Comparison of ENCODE assay signal across 8 mouse cellular contexts in genomic region chr4:129585773-129586172, GRCm38 (mm10). TPM values are rescaled to one million over a fixed set of nuclear protein-coding genes. Genes with fewer than 3 reads are reported as not detected.
A peak's percentile ranks its signal among the peaks of the same experiment; 100 is the strongest.
DNase-seq lines count a peak whose midpoint lies in the region; ATAC-seq and TF ChIP-seq lines count a peak whose summit lies in the region.

No protein-coding gene starts in this region.

- H3K27ac ChIP-seq in forebrain, embryonic 13.5 days: no peak overlapping the region
- H3K27ac ChIP-seq in forebrain, embryonic 12.5 days: no peak overlapping the region
- peak overlapping the region; percentile 80 for H3K27ac ChIP-seq in kidney, postnatal 0 days
- no peak overlapping the region for H3K27ac ChIP-seq in hindbrain, embryonic 15.5 days (replicated peaks)
- peak overlapping the region; percentile 81 for H3K27ac ChIP-seq in liver, embryonic 15.5 days (replicated peaks)

- no peak for ATAC-seq in forebrain, embryonic 13.5 days
- ATAC-seq in forebrain, embryonic 12.5 days (ENCODE audit: low FRiP score): no peak
- no peak for ATAC-seq in kidney, postnatal 0 days (replicated peaks; ENCODE audit: low FRiP score, low read depth)
- no peak for ATAC-seq in hindbrain, embryonic 15.5 days (ENCODE audit: low FRiP score, low read depth)
- ATAC-seq in liver, embryonic 15.5 days (ENCODE audit: insufficient read depth): peak; percentile 49

- no peak for TF ChIP-seq CTCF in kidney, postnatal 0 days (IDR thresholded peaks at IDR 0.05; ENCODE audit: low read depth)

- 85% methylated on average over 9 of the region's 9 CpGs for WGBS in forebrain, embryonic 13.5 days
- 84% methylated on average over 9 of the region's 9 CpGs for WGBS in forebrain, embryonic 12.5 days
- WGBS in kidney, postnatal 0 days: 63% methylated on average over 9 of the region's 9 CpGs
- WGBS in hindbrain, embryonic 15.5 days: 86% methylated on average over 9 of the region's 9 CpGs
- 32% methylated on average over 9 of the region's 9 CpGs for WGBS in liver, embryonic 15.5 days (ENCODE audit: insufficient replicate concordance)

- peak overlapping the region; percentile 63; the same call in 1 of the 2 replicates for H3K4me2 ChIP-seq in forebrain, embryonic 13.5 days
- no peak overlapping the region for H3K4me2 ChIP-seq in forebrain, embryonic 12.5 days
- peak overlapping the region; percentile 70 for H3K4me2 ChIP-seq in kidney, postnatal 0 days (ENCODE audit: low read length)
- H3K4me2 ChIP-seq in hindbrain, embryonic 15.5 days: peak overlapping the region; percentile 52; the same call in 1 of the 2 replicates
- peak overlapping the region; percentile 89 for H3K4me2 ChIP-seq in liver, embryonic 15.5 days

- no peaks in the 10 kb centered on the region for H3K27me3 ChIP-seq in forebrain, embryonic 13.5 days
- H3K27me3 ChIP-seq in forebrain, embryonic 12.5 days: no peaks in the 10 kb centered on the region
- no peaks in the 10 kb centered on the region for H3K27me3 ChIP-seq in kidney, postnatal 0 days (ENCODE audit: insufficient read depth, low read length)
- H3K27me3 ChIP-seq in hindbrain, embryonic 15.5 days: no peaks in the 10 kb centered on the region
- H3K27me3 ChIP-seq in liver, embryonic 15.5 days: no peaks in the 10 kb centered on the region

- H3K36me3 ChIP-seq in forebrain, embryonic 13.5 days (ENCODE audit: poor library complexity, severe bottlenecking): peaks cover 7% of the 10 kb centered on the region
- H3K36me3 ChIP-seq in forebrain, embryonic 12.5 days (replicated peaks): peaks cover 10% of the 10 kb centered on the region
- H3K36me3 ChIP-seq in kidney, postnatal 0 days (ENCODE audit: insufficient read depth, low read length): no peaks in the 10 kb centered on the region
- H3K36me3 ChIP-seq in hindbrain, embryonic 15.5 days: peaks cover 7% of the 10 kb centered on the region
- peaks cover 4% of the 10 kb centered on the region for H3K36me3 ChIP-seq in liver, embryonic 15.5 days (replicated peaks)

- DNase-seq in kidney, postnatal 0 days (ENCODE audit: low spot score): no peak
- no peak for DNase-seq in kidney, adult 9 months
- DNase-seq in B cell, adult 2 months: no peak
- DNase-seq in kidney, postnatal 14 days: no peak

- peaks cover 5% of the 10 kb centered on the region for H3K4me1 ChIP-seq in forebrain, embryonic 13.5 days
- peaks cover 9% of the 10 kb centered on the region for H3K4me1 ChIP-seq in forebrain, embryonic 12.5 days
- H3K4me1 ChIP-seq in kidney, postnatal 0 days (replicated peaks; ENCODE audit: insufficient read depth, low read length): no peaks in the 10 kb centered on the region
- 0 out of 2 replicates have a peak, but pooled peaks cover 8% of the 10 kb centered on the region for H3K4me1 ChIP-seq in hindbrain, embryonic 15.5 days (replicated peaks)
- peaks cover 58% of the 10 kb centered on the region for H3K4me1 ChIP-seq in liver, embryonic 15.5 days (replicated peaks)

- H3K4me3 ChIP-seq in forebrain, embryonic 13.5 days: no peak overlapping the region
- H3K4me3 ChIP-seq in forebrain, embryonic 12.5 days (replicated peaks): no peak overlapping the region
- H3K4me3 ChIP-seq in kidney, postnatal 0 days (replicated peaks; ENCODE audit: low read depth, low read length): peak overlapping the region; percentile 44; the same call in 1 of the 2 replicates
- H3K4me3 ChIP-seq in hindbrain, embryonic 15.5 days: no peak overlapping the region
- peak overlapping the region; percentile 64 for H3K4me3 ChIP-seq in liver, embryonic 15.5 days (replicated peaks)

- H3K9me3 ChIP-seq in forebrain, embryonic 13.5 days (replicated peaks): no peaks in the 10 kb centered on the region
- no peaks in the 10 kb centered on the region for H3K9me3 ChIP-seq in forebrain, embryonic 12.5 days
- no peaks in the 10 kb centered on the region for H3K9me3 ChIP-seq in kidney, postnatal 0 days (replicated peaks; ENCODE audit: low read length)
- no peaks in the 10 kb centered on the region for H3K9me3 ChIP-seq in hindbrain, embryonic 15.5 days
- H3K9me3 ChIP-seq in liver, embryonic 15.5 days (replicated peaks): no peaks in the 10 kb centered on the region

- no peak overlapping the region for H3K9ac ChIP-seq in forebrain, embryonic 13.5 days
- H3K9ac ChIP-seq in forebrain, embryonic 12.5 days: no peak overlapping the region
- H3K9ac ChIP-seq in kidney, postnatal 0 days (ENCODE audit: low read depth, low read length): peak overlapping the region; percentile 51; the same call in 1 of the 2 replicates
- no peak overlapping the region for H3K9ac ChIP-seq in hindbrain, embryonic 15.5 days
- peak overlapping the region; percentile 60 for H3K9ac ChIP-seq in liver, embryonic 15.5 days

RNA-seq across cellular contexts. Expression of gene Fam167b, which starts 7.4 kb away (rescaled TPM):
- 0.31 and 0.68 TPM in 2 replicates for polyA plus RNA-seq in forebrain, embryonic 13.5 days (2015; fragmentation: Nextera tagmentation; extraction: Ambion mirVana)
- 0.37 and 0.92 TPM in 2 replicates for polyA plus RNA-seq in forebrain, embryonic 12.5 days (2016; fragmentation: Nextera tagmentation; extraction: Ambion mirVana)
- 39.9 and 40.3 TPM in 2 replicates for polyA plus RNA-seq in kidney, postnatal 0 days (2015; fragmentation: Nextera tagmentation; extraction: Ambion mirVana)
- polyA plus RNA-seq in hindbrain, embryonic 15.5 days (2015; fragmentation: Nextera tagmentation; extraction: Ambion mirVana): 0.24 and 0.34 TPM in 2 replicates
- 6.7 and 7.2 TPM in 2 replicates for polyA plus RNA-seq in liver, embryonic 15.5 days (2015; fragmentation: Nextera tagmentation; extraction: Ambion mirVana)

RNA-seq across cellular contexts. Expression of gene Lck, which starts 12.3 kb away (rescaled TPM):
- 7.6 and 9.2 TPM in 2 replicates for polyA plus RNA-seq in forebrain, embryonic 13.5 days (2015; fragmentation: Nextera tagmentation; extraction: Ambion mirVana)
- polyA plus RNA-seq in forebrain, embryonic 12.5 days (2016; fragmentation: Nextera tagmentation; extraction: Ambion mirVana): 9.0 and 9.3 TPM in 2 replicates
- polyA plus RNA-seq in kidney, postnatal 0 days (2015; fragmentation: Nextera tagmentation; extraction: Ambion mirVana): 8.8 and 9.1 TPM in 2 replicates
- 11.7 and 13.6 TPM in 2 replicates for polyA plus RNA-seq in hindbrain, embryonic 15.5 days (2015; fragmentation: Nextera tagmentation; extraction: Ambion mirVana)
- polyA plus RNA-seq in liver, embryonic 15.5 days (2015; fragmentation: Nextera tagmentation; extraction: Ambion mirVana): 2.4 and 3.3 TPM in 2 replicates

RNA-seq across cellular contexts. Expression of gene Eif3i, which starts 14.7 kb away (rescaled TPM):
- 251 and 261 TPM in 2 replicates for polyA plus RNA-seq in forebrain, embryonic 13.5 days (2015; fragmentation: Nextera tagmentation; extraction: Ambion mirVana)
- polyA plus RNA-seq in forebrain, embryonic 12.5 days (2016; fragmentation: Nextera tagmentation; extraction: Ambion mirVana): 204 and 212 TPM in 2 replicates
- 284 and 298 TPM in 2 replicates for polyA plus RNA-seq in kidney, postnatal 0 days (2015; fragmentation: Nextera tagmentation; extraction: Ambion mirVana)
- polyA plus RNA-seq in hindbrain, embryonic 15.5 days (2015; fragmentation: Nextera tagmentation; extraction: Ambion mirVana): 203 and 206 TPM in 2 replicates
- polyA plus RNA-seq in liver, embryonic 15.5 days (2015; fragmentation: Nextera tagmentation; extraction: Ambion mirVana): 156 and 159 TPM in 2 replicates

RNA-seq across cellular contexts. Expression of gene Tmem234, which starts 14.7 kb away (rescaled TPM):
- polyA plus RNA-seq in forebrain, embryonic 13.5 days (2015; fragmentation: Nextera tagmentation; extraction: Ambion mirVana): 186 and 193 TPM in 2 replicates
- 161 and 163 TPM in 2 replicates for polyA plus RNA-seq in forebrain, embryonic 12.5 days (2016; fragmentation: Nextera tagmentation; extraction: Ambion mirVana)
- polyA plus RNA-seq in kidney, postnatal 0 days (2015; fragmentation: Nextera tagmentation; extraction: Ambion mirVana): 188 and 197 TPM in 2 replicates
- 183 and 184 TPM in 2 replicates for polyA plus RNA-seq in hindbrain, embryonic 15.5 days (2015; fragmentation: Nextera tagmentation; extraction: Ambion mirVana)
- polyA plus RNA-seq in liver, embryonic 15.5 days (2015; fragmentation: Nextera tagmentation; extraction: Ambion mirVana): 113 and 115 TPM in 2 replicates

RNA-seq across cellular contexts. Expression of gene Dcdc2b, which starts 28.3 kb away (rescaled TPM):
- polyA plus RNA-seq in forebrain, embryonic 13.5 days (2015; fragmentation: Nextera tagmentation; extraction: Ambion mirVana): 2.3 and 4.5 TPM in 2 replicates
- polyA plus RNA-seq in forebrain, embryonic 12.5 days (2016; fragmentation: Nextera tagmentation; extraction: Ambion mirVana): 2.6 and 2.9 TPM in 2 replicates
- polyA plus RNA-seq in kidney, postnatal 0 days (2015; fragmentation: Nextera tagmentation; extraction: Ambion mirVana): 1.9 and 2.3 TPM in 2 replicates
- polyA plus RNA-seq in hindbrain, embryonic 15.5 days (2015; fragmentation: Nextera tagmentation; extraction: Ambion mirVana): 3.4 and 3.6 TPM in 2 replicates
- 0.70 and 0.86 TPM in 2 replicates for polyA plus RNA-seq in liver, embryonic 15.5 days (2015; fragmentation: Nextera tagmentation; extraction: Ambion mirVana)

Comparison
In these comparisons a context has a peak if more than half of its experiments do, and no peak if none do; other contexts are left out.
1. H3K27ac ChIP-seq: peak in kidney, postnatal 0 days (single experiment) and liver, embryonic 15.5 days (single experiment); none in forebrain, embryonic 13.5 days (single experiment), forebrain, embryonic 12.5 days (single experiment) and hindbrain, embryonic 15.5 days (single experiment).
2. H3K4me3 ChIP-seq: peak in kidney, postnatal 0 days (single experiment) and liver, embryonic 15.5 days (single experiment); none in forebrain, embryonic 13.5 days (single experiment), forebrain, embryonic 12.5 days (single experiment) and hindbrain, embryonic 15.5 days (single experiment).
3. H3K9ac ChIP-seq: peak in kidney, postnatal 0 days (single experiment) and liver, embryonic 15.5 days (single experiment); none in forebrain, embryonic 13.5 days (single experiment), forebrain, embryonic 12.5 days (single experiment) and hindbrain, embryonic 15.5 days (single experiment).